Mouse (Mus musculus) ES-Bruce4 (cell line): ENCODE data around the gene Ccdc148. TPM values are rescaled to one million over a fixed set of nuclear protein-coding genes. Genes with fewer than 3 reads are reported as not detected.

Source experiments
- H3K27ac ChIP-seq: 2 replicates; pipeline ENCODE4 v1.5.1; 2012; ENCODE audit warnings: low read length, inconsistent platforms; ENCODE audit not compliant: insufficient read depth
- H3K27me3 ChIP-seq: 2 replicates; pipeline ENCODE4 v1.6.1; 2012; ENCODE audit warnings: mild to moderate bottlenecking, low read length, inconsistent platforms; ENCODE audit not compliant: control insufficient read depth, poor library complexity, insufficient read depth, severe bottlenecking
- H3K36me3 ChIP-seq: 2 replicates; pipeline ENCODE4 v1.6.1; 2012; ENCODE audit warnings: inconsistent platforms, mild to moderate bottlenecking, low read length, moderate library complexity; ENCODE audit not compliant: control insufficient read depth, poor library complexity, insufficient read depth, severe bottlenecking
- H3K4me1 ChIP-seq: one replicate; pipeline ENCODE4 v1.8.1; 2011; ENCODE audit warnings: low read length; ENCODE audit not compliant: control insufficient read depth, insufficient read depth
- H3K4me3 ChIP-seq: 2 replicates; pipeline ENCODE4 v1.5.1; 2011; ENCODE audit warnings: low read depth, mild to moderate bottlenecking, low read length
- H3K9ac ChIP-seq: 2 replicates; pipeline ENCODE4 v1.6.1; 2012; ENCODE audit warnings: low read depth, mild to moderate bottlenecking, inconsistent platforms; ENCODE audit not compliant: poor library complexity, severe bottlenecking
- H3K9me3 ChIP-seq: replicated peaks from 2 replicates; pipeline ENCODE4 v1.6.1; 2012; ENCODE audit warnings: mild to moderate bottlenecking, low read length, inconsistent platforms; ENCODE audit not compliant: control insufficient read depth, poor library complexity, insufficient read depth, severe bottlenecking
- CTCF ChIP-seq: IDR thresholded peaks from one replicate; pipeline ENCODE4 v1.8.1; 2011; ENCODE audit warnings: low read depth, low read length
- EP300 ChIP-seq: IDR thresholded peaks from 2 replicates; pipeline ENCODE4 v1.6.1; 2011; ENCODE audit warnings: low read depth, low read length; ENCODE audit not compliant: insufficient read depth
- POLR2A ChIP-seq: IDR thresholded peaks from one replicate; pipeline ENCODE4 v1.8.1; 2011; ENCODE audit warnings: low read length; ENCODE audit not compliant: insufficient read depth
- polyA plus RNA-seq: library from polyadenylated mRNA; stranded (reverse); fragments of >200 nt; gene quantifications from 2 replicates; pipeline ENCODE4 v1.2.4, GENCODE M21; 2011; ENCODE audit warnings: low read depth; ENCODE audit not compliant: missing spikeins, insufficient read depth, insufficient read length

The Ccdc148 gene
- polyA plus RNA-seq, 1 experiment, result 0.63 TPM

- H3K27ac ChIP-seq, result no peak overlapping the region
- no peak for TF ChIP-seq POLR2A
- no peak for TF ChIP-seq CTCF
- TF ChIP-seq EP300, result no peak
- H3K4me1 ChIP-seq, result no peaks in the 10 kb centered on the region
- peaks cover 12% of the 10 kb centered on the region for H3K36me3 ChIP-seq
- H3K4me3 ChIP-seq, result no peak overlapping the region
- H3K9ac ChIP-seq, result no peak overlapping the region
- H3K27me3 ChIP-seq, result no peaks in the 10 kb centered on the region
- H3K9me3 ChIP-seq, result no peaks in the 10 kb centered on the region
Observed at GRCm38 (mm10) chr2:59191466-59191865, 31.0 kb upstream of the Ccdc148 start.

- Histone ChIP-seq H3K9ac (no peak overlapping the region), H3K27me3 (no peaks in the 10 kb centered on the region), H3K4me3 (no peak overlapping the region), H3K27ac (no peak overlapping the region), H3K4me1 (no peaks in the 10 kb centered on the region), H3K36me3 (peaks cover 12% of the 10 kb centered on the region), H3K9me3 (no peaks in the 10 kb centered on the region)
- TF ChIP-seq CTCF, result no peak
- TF ChIP-seq EP300, result no peak
- no peak for TF ChIP-seq POLR2A
Observed at GRCm38 (mm10) chr2:59190186-59190585, 29.7 kb upstream of the Ccdc148 start.

- no peak overlapping the region for H3K4me3 ChIP-seq
- TF ChIP-seq POLR2A, result no peak
- no peak for TF ChIP-seq EP300
- TF ChIP-seq CTCF, result no peak
- no peaks in the 10 kb centered on the region for H3K27me3 ChIP-seq
- H3K27ac ChIP-seq, result no peak overlapping the region
- H3K9me3 ChIP-seq, result no peaks in the 10 kb centered on the region
- H3K4me1 ChIP-seq, result no peaks in the 10 kb centered on the region
- H3K36me3 ChIP-seq, result peaks cover 13% of the 10 kb centered on the region
- no peak overlapping the region for H3K9ac ChIP-seq
Observed at GRCm38 (mm10) chr2:59189661-59190185, 29.2 kb upstream of the Ccdc148 start.

- Histone ChIP-seq H3K4me1 (no peaks in the 10 kb centered on the region), H3K36me3 (peaks cover 15% of the 10 kb centered on the region), H3K27ac (no peak overlapping the region), H3K9me3 (no peaks in the 10 kb centered on the region), H3K9ac (no peak overlapping the region), H3K27me3 (no peaks in the 10 kb centered on the region), H3K4me3 (no peak overlapping the region)
- TF ChIP-seq POLR2A (no peak), EP300 (no peak), CTCF (no peak)
Observed at GRCm38 (mm10) chr2:59188306-59188705, 27.8 kb upstream of the Ccdc148 start.

GRCm38 (mm10) chr2:59186966-59187365 is 26.5 kb upstream of the Ccdc148 start:
- Histone ChIP-seq H3K27me3 (no peaks in the 10 kb centered on the region), H3K4me1 (no peaks in the 10 kb centered on the region), H3K9me3 (no peaks in the 10 kb centered on the region), H3K27ac (no peak overlapping the region), H3K4me3 (no peak overlapping the region), H3K9ac (no peak overlapping the region), H3K36me3 (peaks cover 15% of the 10 kb centered on the region)
- no peak for TF ChIP-seq EP300
- TF ChIP-seq CTCF, result no peak
- no peak for TF ChIP-seq POLR2A

- Histone ChIP-seq H3K36me3 (peaks cover 15% of the 10 kb centered on the region), H3K27me3 (no peaks in the 10 kb centered on the region), H3K9me3 (0 out of 2 replicates have a peak, but pooled peaks cover 2% of the 10 kb centered on the region), H3K27ac (no peak overlapping the region), H3K4me3 (no peak overlapping the region), H3K4me1 (no peaks in the 10 kb centered on the region), H3K9ac (no peak overlapping the region)
- TF ChIP-seq CTCF, result no peak
- TF ChIP-seq EP300, result no peak
- TF ChIP-seq POLR2A, result no peak
Observed at GRCm38 (mm10) chr2:59186122-59186521, 25.6 kb upstream of the Ccdc148 start.
